Mouse (Mus musculus): Measurements from ENCODE around the gene Rcc1.

- TF ChIP-seq CTCF (IDR thresholded peaks at IDR 0.05; ENCODE audit: low read depth), result no peak
- TF ChIP-seq EP300 (IDR thresholded peaks at IDR 0.05; ENCODE audit: low read depth), result no peak
Measured at GRCm38 (mm10) chr4:132301965-132302938, 51.2 kb downstream of the Rcc1 start.

Data from heart, postnatal 0 days (tissue).